Mouse (Mus musculus) cerebellum, postnatal 25 days (tissue): Measurements from ENCODE around the gene Emsy.

ENCODE experiments used
- DNase-seq, 2 experiments: peaks; one replicate each; pipeline ENCODE4 v3.0.0; 2021; ENCODE audit warnings: mixed read lengths in 2 of 2

Emsy gene

DNA sequence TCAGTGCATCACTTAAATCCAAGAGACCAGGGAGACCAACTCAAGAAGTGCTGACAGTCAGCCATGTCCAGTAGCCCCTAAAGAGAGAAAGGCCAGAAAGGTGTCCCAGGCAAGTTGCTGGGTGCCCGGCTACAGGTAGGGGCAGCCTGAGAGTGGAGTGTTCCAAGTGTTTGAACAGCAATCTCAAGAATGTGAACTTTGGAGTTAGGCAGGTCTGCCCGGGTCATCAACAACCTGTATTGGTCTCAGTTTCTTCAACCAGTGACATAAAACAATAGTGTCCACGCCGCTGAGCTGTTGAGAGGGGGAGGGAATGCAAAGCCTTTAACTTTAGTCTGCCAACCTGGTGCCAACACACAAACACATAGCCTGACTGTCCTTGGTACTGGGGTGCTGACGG lies 115.0 kb downstream of the Emsy start:
- DNase-seq: no peak

DNA sequence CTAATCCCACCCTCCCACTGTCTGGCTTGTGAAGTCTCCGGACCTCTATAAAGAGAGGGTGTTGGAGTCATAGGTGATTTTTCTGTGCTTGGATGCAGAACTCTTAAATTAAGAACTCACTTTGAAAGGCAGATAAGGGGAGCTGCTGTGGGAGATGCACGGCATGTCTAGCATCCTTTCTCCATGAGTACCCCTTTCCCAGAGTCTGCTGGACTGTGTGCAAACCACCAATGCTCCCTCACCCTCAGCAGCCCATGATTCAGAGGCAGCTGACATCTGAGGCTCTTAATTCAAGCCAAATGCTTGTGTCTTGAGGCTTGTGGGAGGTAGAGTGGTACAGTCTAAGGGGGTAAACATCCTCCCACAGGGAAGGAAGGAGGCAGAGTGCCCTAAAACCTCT lies 115.7 kb downstream of the Emsy start:
- DNase-seq: no peak

DNA sequence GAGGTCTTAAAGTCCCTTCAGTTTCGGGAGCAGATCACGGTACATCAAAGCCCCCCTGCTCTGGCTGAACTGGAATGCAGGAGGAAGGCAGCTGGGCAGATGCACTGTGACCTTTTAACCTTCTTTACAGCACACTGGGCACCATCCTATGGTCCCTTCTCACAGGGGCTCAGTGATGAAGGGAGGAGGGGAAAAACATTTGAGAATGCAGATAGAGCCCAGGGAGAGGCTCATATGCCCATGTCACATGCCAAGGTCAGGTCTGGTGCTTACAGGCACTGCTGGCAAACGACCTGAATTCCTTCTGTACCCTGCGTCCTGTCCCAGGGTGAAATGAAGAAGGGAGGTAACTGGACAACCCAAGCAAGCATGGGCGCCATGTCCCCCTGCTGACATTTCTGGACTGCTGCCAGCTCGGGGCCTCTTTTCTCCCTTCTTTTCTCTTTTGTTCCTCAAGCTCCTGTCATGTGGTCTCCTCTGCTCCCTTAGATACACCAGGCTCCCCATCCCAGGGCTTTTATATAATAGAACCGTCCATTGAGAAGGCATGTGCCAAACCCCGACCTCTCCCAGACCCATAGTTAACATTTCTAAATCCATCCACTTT lies 118.5 kb downstream of the Emsy start:
- no peak for DNase-seq

DNA sequence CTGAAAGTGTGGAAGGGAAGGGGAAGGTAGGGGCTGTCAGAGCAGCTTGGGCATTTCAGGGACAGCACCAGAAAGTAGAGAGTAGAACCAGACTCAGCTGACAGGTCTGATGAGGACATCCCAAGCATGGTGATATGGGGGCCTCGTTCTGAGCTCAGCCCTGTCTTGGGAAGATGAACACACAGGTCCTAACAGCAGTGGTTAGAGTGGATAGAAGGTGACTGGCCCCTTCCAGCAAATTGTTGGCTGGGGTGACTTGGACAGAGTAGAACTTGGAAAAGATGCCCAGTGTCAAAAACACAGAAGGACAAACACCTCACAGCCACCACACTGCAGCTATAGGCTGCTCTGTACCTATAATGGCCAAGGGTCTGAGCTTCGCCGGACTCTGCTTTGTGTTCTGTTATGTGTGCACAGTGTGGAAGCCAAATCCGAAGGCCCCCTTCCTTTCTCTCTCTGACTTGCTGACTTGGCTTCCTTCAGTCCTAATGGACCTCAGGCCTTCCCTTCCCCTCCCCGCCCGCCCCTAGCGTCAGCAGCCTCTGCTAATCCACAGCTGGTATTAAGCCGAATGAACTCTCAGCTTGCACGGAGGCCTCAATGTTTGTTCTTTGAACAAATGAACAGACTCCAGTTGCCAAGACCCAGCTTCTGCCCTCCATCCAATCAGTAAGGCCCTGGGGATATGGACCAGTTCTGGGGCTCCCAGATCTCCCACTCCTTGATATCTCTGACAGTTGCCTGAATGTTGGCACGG lies 119.2 kb downstream of the Emsy start:
- DNase-seq: no peak
